Mouse (Mus musculus): ENCODE results near the gene BC048562. TPM values are rescaled to one million over a fixed set of nuclear protein-coding genes. Genes with fewer than 3 reads are reported as not detected.
A peak's percentile ranks its signal among the peaks of the same experiment; 100 is the strongest.

Gene BC048562
- polyA plus RNA-seq, 1 experiment from 2014 or later = not detected

DNA sequence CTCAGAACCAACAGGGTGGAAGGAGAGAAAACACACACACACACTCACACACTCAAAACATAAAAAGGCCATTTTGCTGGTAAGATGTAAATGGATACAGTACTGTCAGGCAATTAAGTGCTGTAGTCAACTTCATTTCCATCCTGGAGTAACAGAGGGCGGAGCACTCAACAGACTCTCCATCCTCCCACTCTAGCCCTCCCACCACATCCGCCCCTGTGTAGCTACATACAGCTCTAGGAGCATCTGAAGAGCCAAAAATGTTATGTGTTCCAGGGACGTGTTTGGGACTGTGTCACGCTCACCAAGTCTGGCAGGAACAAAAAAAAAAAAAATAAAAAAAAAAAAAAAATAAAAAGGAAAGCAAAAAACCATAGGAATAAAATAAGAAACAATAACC lies 33.2 kb upstream of the BC048562 start:
- H3K4me1 ChIP-seq (ENCODE audit: control insufficient read depth, insufficient read depth, low read length) = 0 out of 2 replicates have a peak, but pooled peaks cover 4% of the 10 kb centered on the region
- no peak overlapping the region for H3K4me2 ChIP-seq (ENCODE audit: low read depth, low read length)
- no peaks in the 10 kb centered on the region for H3K27me3 ChIP-seq (replicated peaks; ENCODE audit: control insufficient read depth, insufficient read depth, low read length)
- no peak for DNase-seq (ENCODE audit: low spot score)
- H3K9me3 ChIP-seq (ENCODE audit: control insufficient read depth, low read length) = no peaks in the 10 kb centered on the region
- H3K27ac ChIP-seq (replicated peaks; ENCODE audit: low read depth, low read length) = no peak overlapping the region
- no peak overlapping the region for H3K9ac ChIP-seq (ENCODE audit: low read depth, low read length)
- H3K36me3 ChIP-seq (ENCODE audit: control insufficient read depth, insufficient read depth, low read length) = no peaks in the 10 kb centered on the region
- no peak for ATAC-seq (ENCODE audit: low read depth)
- WGBS = 81% methylated on average over 4 of the region's 4 CpGs
- H3K4me3 ChIP-seq (ENCODE audit: low read depth, low read length) = no peak overlapping the region

DNA sequence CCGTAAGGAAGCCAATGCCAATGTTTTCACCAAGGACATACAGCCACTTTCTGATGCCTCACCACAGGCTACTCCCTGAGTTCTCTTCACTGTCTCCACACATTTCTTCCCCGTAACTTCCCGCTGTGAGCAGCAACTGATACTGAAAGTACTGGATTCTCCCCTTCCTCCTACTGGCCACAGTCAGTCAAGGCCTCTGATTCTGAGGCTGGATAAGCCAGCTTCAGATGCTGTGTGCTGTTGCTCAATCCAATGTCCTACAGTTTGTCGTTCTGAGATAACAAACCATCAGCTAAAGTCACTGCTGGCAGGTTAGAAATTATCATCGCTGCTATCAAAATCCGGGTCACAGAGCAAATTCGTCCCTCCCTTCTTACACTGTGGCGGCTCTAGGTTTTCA lies 31.8 kb upstream of the BC048562 start:
- H3K4me2 ChIP-seq (ENCODE audit: low read depth, low read length) = no peak overlapping the region
- no peaks in the 10 kb centered on the region for H3K27me3 ChIP-seq (replicated peaks; ENCODE audit: control insufficient read depth, insufficient read depth, low read length)
- ATAC-seq (ENCODE audit: low read depth) = no peak
- no peaks in the 10 kb centered on the region for H3K36me3 ChIP-seq (ENCODE audit: control insufficient read depth, insufficient read depth, low read length)
- no peak overlapping the region for H3K27ac ChIP-seq (replicated peaks; ENCODE audit: low read depth, low read length)
- 0 out of 2 replicates have a peak, but pooled peaks cover 4% of the 10 kb centered on the region for H3K4me1 ChIP-seq (ENCODE audit: control insufficient read depth, insufficient read depth, low read length)
- H3K9ac ChIP-seq (ENCODE audit: low read depth, low read length) = no peak overlapping the region
- H3K9me3 ChIP-seq (ENCODE audit: control insufficient read depth, low read length) = no peaks in the 10 kb centered on the region
- no peak for DNase-seq (ENCODE audit: low spot score)
- no peak overlapping the region for H3K4me3 ChIP-seq (ENCODE audit: low read depth, low read length)
- 73% methylated on average over 8 of the region's 8 CpGs for WGBS

DNA sequence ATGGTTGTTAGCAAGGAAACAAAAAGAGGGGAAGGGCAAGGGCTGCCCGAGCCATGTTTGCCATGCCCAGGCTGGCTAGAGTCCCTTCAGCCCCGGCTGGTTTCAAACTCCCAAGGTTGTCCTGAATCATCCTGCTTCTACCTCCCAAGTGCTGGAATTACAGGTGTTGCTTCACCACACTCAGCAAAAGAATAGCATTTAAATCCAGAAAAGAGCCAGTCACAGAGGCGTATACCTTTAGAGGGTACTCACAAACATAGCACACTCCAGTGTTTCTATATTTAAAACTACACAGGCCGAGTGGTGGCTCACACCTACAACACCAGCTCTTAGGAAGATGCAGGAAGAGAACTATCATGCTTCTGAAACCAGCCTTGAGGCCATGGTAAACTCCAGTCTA lies 26.7 kb upstream of the BC048562 start:
- H3K9ac ChIP-seq (ENCODE audit: low read depth, low read length) = no peak overlapping the region
- no peak for ATAC-seq (ENCODE audit: low read depth)
- H3K27ac ChIP-seq (replicated peaks; ENCODE audit: low read depth, low read length) = no peak overlapping the region
- DNase-seq (ENCODE audit: low spot score) = no peak
- H3K4me1 ChIP-seq (ENCODE audit: control insufficient read depth, insufficient read depth, low read length) = no peaks in the 10 kb centered on the region
- H3K27me3 ChIP-seq (replicated peaks; ENCODE audit: control insufficient read depth, insufficient read depth, low read length) = no peaks in the 10 kb centered on the region
- no peak overlapping the region for H3K4me2 ChIP-seq (ENCODE audit: low read depth, low read length)
- no peaks in the 10 kb centered on the region for H3K9me3 ChIP-seq (ENCODE audit: control insufficient read depth, low read length)
- no peaks in the 10 kb centered on the region for H3K36me3 ChIP-seq (ENCODE audit: control insufficient read depth, insufficient read depth, low read length)
- no peak overlapping the region for H3K4me3 ChIP-seq (ENCODE audit: low read depth, low read length)
- 87% methylated on average over 4 of the region's 4 CpGs for WGBS

- Histone ChIP-seq H3K4me2 (ENCODE audit: low read depth, low read length) (no peak overlapping the region), H3K9me3 (ENCODE audit: control insufficient read depth, low read length) (no peaks in the 10 kb centered on the region), H3K27me3 (replicated peaks; ENCODE audit: control insufficient read depth, insufficient read depth, low read length) (no peaks in the 10 kb centered on the region), H3K4me3 (ENCODE audit: low read depth, low read length) (no peak overlapping the region), H3K27ac (replicated peaks; ENCODE audit: low read depth, low read length) (no peak overlapping the region), H3K4me1 (ENCODE audit: control insufficient read depth, insufficient read depth, low read length) (no peaks in the 10 kb centered on the region), H3K36me3 (ENCODE audit: control insufficient read depth, insufficient read depth, low read length) (no peaks in the 10 kb centered on the region), H3K9ac (ENCODE audit: low read depth, low read length) (no peak overlapping the region)
- no peak for ATAC-seq (ENCODE audit: low read depth)
- 72% methylated on average over 9 of the region's 9 CpGs for WGBS
- no peak for DNase-seq (ENCODE audit: low spot score)
Observed at GRCm38 (mm10) chr9:108411381-108411942, 24.8 kb upstream of the BC048562 start.

DNA sequence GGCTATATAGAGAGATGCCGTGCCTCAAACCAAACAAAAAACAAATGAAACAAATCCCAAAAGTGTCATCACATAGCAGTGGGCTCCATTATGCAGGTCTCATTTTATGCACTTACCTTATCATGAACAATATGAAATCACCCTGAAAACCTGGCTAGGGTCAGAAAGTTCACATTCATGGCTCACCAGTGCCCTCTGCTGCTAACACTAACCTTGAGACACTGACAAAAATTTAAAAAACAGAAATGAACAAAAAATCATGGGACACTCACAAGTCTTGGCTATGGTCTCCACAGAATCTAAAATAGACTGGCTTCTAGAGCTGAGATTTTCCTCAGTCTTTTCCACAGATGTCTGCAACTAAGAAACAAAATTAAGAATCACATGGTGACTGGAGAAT lies 24.1 kb upstream of the BC048562 start:
- Histone ChIP-seq H3K27ac (replicated peaks; ENCODE audit: low read depth, low read length) (no peak overlapping the region), H3K9ac (ENCODE audit: low read depth, low read length) (no peak overlapping the region), H3K4me3 (ENCODE audit: low read depth, low read length) (no peak overlapping the region), H3K27me3 (replicated peaks; ENCODE audit: control insufficient read depth, insufficient read depth, low read length) (no peaks in the 10 kb centered on the region), H3K36me3 (ENCODE audit: control insufficient read depth, insufficient read depth, low read length) (no peaks in the 10 kb centered on the region), H3K4me1 (ENCODE audit: control insufficient read depth, insufficient read depth, low read length) (no peaks in the 10 kb centered on the region), H3K9me3 (ENCODE audit: control insufficient read depth, low read length) (no peaks in the 10 kb centered on the region), H3K4me2 (ENCODE audit: low read depth, low read length) (no peak overlapping the region)
- WGBS = 82% methylated on average over 1 of the region's 1 CpGs
- DNase-seq (ENCODE audit: low spot score) (no peak), ATAC-seq (ENCODE audit: low read depth) (no peak)

DNA sequence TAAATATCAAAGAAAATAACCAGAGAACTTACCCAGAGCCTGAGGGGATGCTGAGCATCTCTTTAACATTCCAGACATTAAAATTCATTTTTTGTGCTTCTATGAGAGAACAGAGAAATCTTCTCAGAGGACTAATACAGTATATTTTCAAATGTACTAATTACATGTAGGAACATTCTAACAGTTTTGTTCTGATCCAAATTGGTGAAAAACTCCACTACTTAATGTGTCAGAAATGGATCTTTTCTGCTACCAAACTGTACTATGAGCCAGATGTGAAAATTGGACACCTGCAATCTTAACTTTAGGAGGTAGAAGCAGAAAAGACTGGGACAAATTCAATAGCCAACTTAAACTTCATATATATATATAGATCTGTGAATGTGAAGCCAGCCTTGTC lies 7.9 kb upstream of the BC048562 start, which contains the start of gene Ccdc36:
TSS of gene Ccdc36 (minus strand) at position 101 of the 400 bp plus-strand sequence.
- no peak for DNase-seq (ENCODE audit: low spot score)
- no peak within 1 kb of the TSS for H3K4me3 ChIP-seq (ENCODE audit: low read depth, low read length)
- H3K9ac ChIP-seq (ENCODE audit: low read depth, low read length) = no peak within 1 kb of the TSS
- H3K4me2 ChIP-seq (ENCODE audit: low read depth, low read length) = no peak within 1 kb of the TSS
- no peaks in the 10 kb centered on the region for H3K4me1 ChIP-seq (ENCODE audit: control insufficient read depth, insufficient read depth, low read length)
- H3K27ac ChIP-seq (replicated peaks; ENCODE audit: low read depth, low read length) = no peak within 1 kb of the TSS
- no peaks in the 10 kb centered on the region for H3K36me3 ChIP-seq (ENCODE audit: control insufficient read depth, insufficient read depth, low read length)
- no peak for ATAC-seq (ENCODE audit: low read depth)
- no peaks in the 10 kb centered on the region for H3K9me3 ChIP-seq (ENCODE audit: control insufficient read depth, low read length)
- no peaks in the 10 kb centered on the region for H3K27me3 ChIP-seq (replicated peaks; ENCODE audit: control insufficient read depth, insufficient read depth, low read length)

GRCm38 (mm10) chr9:108431431-108432067 lies 4.7 kb upstream of the BC048562 start:
- peak overlapping the region; percentile 35; the same call in 1 of the 2 replicates for H3K9ac ChIP-seq (ENCODE audit: low read depth, low read length)
- ATAC-seq (ENCODE audit: low read depth) = 0 out of 2 replicates have a peak, but pooled peaks have one; percentile 22
- 52% methylated on average over 32 of the region's 32 CpGs for WGBS

GRCm38 (mm10) chr9:108439176-108439575 lies 2.9 kb downstream of the BC048562 start:
- H3K9ac ChIP-seq (ENCODE audit: low read depth, low read length) = no peak overlapping the region
- no peaks in the 10 kb centered on the region for H3K9me3 ChIP-seq (ENCODE audit: control insufficient read depth, low read length)
- H3K36me3 ChIP-seq (ENCODE audit: control insufficient read depth, insufficient read depth, low read length) = no peaks in the 10 kb centered on the region
- WGBS = 62% methylated on average over 6 of the region's 6 CpGs
- no peak overlapping the region for H3K4me2 ChIP-seq (ENCODE audit: low read depth, low read length)
- H3K4me3 ChIP-seq (ENCODE audit: low read depth, low read length) = no peak overlapping the region
- ATAC-seq (ENCODE audit: low read depth) = no peak
- H3K27me3 ChIP-seq (replicated peaks; ENCODE audit: control insufficient read depth, insufficient read depth, low read length) = no peaks in the 10 kb centered on the region
- peak; percentile 41 for DNase-seq (ENCODE audit: low spot score)
- no peak overlapping the region for H3K27ac ChIP-seq (replicated peaks; ENCODE audit: low read depth, low read length)
- H3K4me1 ChIP-seq (ENCODE audit: control insufficient read depth, insufficient read depth, low read length) = no peaks in the 10 kb centered on the region

More at GRCm38 (mm10) chr9:108431431-108432067, 4.7 kb upstream of the BC048562 start:
- Histone ChIP-seq H3K27me3 (replicated peaks; ENCODE audit: control insufficient read depth, insufficient read depth, low read length) (no peaks in the 10 kb centered on the region), H3K9me3 (ENCODE audit: control insufficient read depth, low read length) (no peaks in the 10 kb centered on the region), H3K36me3 (ENCODE audit: control insufficient read depth, insufficient read depth, low read length) (no peaks in the 10 kb centered on the region), H3K4me1 (ENCODE audit: control insufficient read depth, insufficient read depth, low read length) (no peaks in the 10 kb centered on the region), H3K4me2 (ENCODE audit: low read depth, low read length) (peak overlapping the region; percentile 47), H3K27ac (replicated peaks; ENCODE audit: low read depth, low read length) (no peak overlapping the region), H3K4me3 (ENCODE audit: low read depth, low read length) (peak overlapping the region; percentile 26)
- DNase-seq (ENCODE audit: low spot score) = peak; percentile 51

GRCm38 (mm10) chr9:108440485-108440884 lies 4.2 kb downstream of the BC048562 start:
- ATAC-seq (ENCODE audit: low read depth) (no peak), DNase-seq (ENCODE audit: low spot score) (no peak)
- Histone ChIP-seq H3K9me3 (ENCODE audit: control insufficient read depth, low read length) (no peaks in the 10 kb centered on the region), H3K9ac (ENCODE audit: low read depth, low read length) (0 out of 2 replicates have a peak overlapping the region, but pooled peaks have one; percentile 3), H3K4me1 (ENCODE audit: control insufficient read depth, insufficient read depth, low read length) (no peaks in the 10 kb centered on the region), H3K4me2 (ENCODE audit: low read depth, low read length) (no peak overlapping the region), H3K36me3 (ENCODE audit: control insufficient read depth, insufficient read depth, low read length) (no peaks in the 10 kb centered on the region), H3K27ac (replicated peaks; ENCODE audit: low read depth, low read length) (no peak overlapping the region), H3K4me3 (ENCODE audit: low read depth, low read length) (no peak overlapping the region), H3K27me3 (replicated peaks; ENCODE audit: control insufficient read depth, insufficient read depth, low read length) (no peaks in the 10 kb centered on the region)
- 66% methylated on average over 5 of the region's 5 CpGs for WGBS

Data from embryonic facial prominence, embryonic 14.5 days (tissue).